ENCODE assay signal across 30 mouse cellular contexts in the genomic region with DNA sequence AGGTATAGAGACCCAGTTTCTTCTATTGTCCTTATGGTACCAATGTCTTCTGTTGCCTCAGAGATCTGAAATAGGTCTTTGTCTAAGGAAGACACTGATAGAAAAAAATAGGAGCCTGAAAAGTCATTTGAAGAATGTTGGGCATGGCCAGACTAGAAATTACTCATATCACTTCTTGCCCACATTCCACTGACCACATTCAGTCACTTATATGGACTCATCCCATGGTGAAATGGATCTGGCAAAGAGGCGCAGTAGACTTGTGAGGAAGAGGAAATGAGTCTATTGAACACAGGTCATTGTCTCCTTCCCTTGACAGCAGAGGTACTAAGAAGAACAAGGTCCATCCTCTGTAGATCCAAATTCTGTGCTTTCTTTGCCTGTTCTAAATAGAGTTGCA.
DNase-seq lines count a peak whose midpoint lies in the region; ATAC-seq and TF ChIP-seq lines count a peak whose summit lies in the region.
"Had no signal": no experiment of that assay in that cellular context is flagged by ENCODE, and none has a peak within 500 bp of the region (broad histone marks: within the 10 kb centered on the region; RNA-seq: fewer than 3 reads in every experiment).

No protein-coding gene starts in this region.

- H3K4me3 ChIP-seq in heart, embryonic 12.5 days: no peak overlapping the region
- no peak overlapping the region for H3K4me3 ChIP-seq in lung, postnatal 0 days (ENCODE audit: low read depth, low read length)
- H3K4me3 ChIP-seq in embryonic fibroblast, embryonic 13.5 days (ENCODE audit: insufficient read depth, low read length): no peak overlapping the region
- H3K4me3 ChIP-seq: embryonic facial prominence, embryonic 15.5 days; forebrain, embryonic 13.5 days; heart, embryonic 10.5 days; kidney, embryonic 15.5 days; limb, embryonic 12.5 days; midbrain, embryonic 15.5 days; neural tube, embryonic 12.5 days had no signal

- TF ChIP-seq POLR2A in embryonic fibroblast, embryonic 13.5 days (IDR thresholded peaks at IDR 0.05; ENCODE audit: low read depth, low read length): no peak

- H3K9ac ChIP-seq in heart, embryonic 12.5 days: no peak overlapping the region
- no peak overlapping the region for H3K9ac ChIP-seq in lung, postnatal 0 days (replicated peaks; ENCODE audit: low read depth)
- H3K9ac ChIP-seq: embryonic facial prominence, embryonic 15.5 days; forebrain, embryonic 13.5 days; kidney, embryonic 15.5 days; limb, embryonic 12.5 days; midbrain, embryonic 15.5 days; neural tube, embryonic 12.5 days had no signal

- 64% methylated on average over 1 of the region's 1 CpGs for WGBS in heart, embryonic 12.5 days
- WGBS in lung, postnatal 0 days: 68% methylated on average over 1 of the region's 1 CpGs

- no peak for ATAC-seq in heart, embryonic 12.5 days (ENCODE audit: insufficient number of reproducible peaks, low FRiP score)
- ATAC-seq in lung, postnatal 0 days: peak; percentile 48
- ATAC-seq: forebrain, embryonic 13.5 days; hindbrain, embryonic 16.5 days; midbrain, embryonic 15.5 days; Patski had no signal

- no peak for TF ChIP-seq CTCF in lung, postnatal 0 days (IDR thresholded peaks at IDR 0.05)
- no peak for TF ChIP-seq CTCF in embryonic fibroblast, embryonic 13.5 days (IDR thresholded peaks at IDR 0.05; ENCODE audit: borderline replicate concordance, insufficient read depth, low read length)

- H3K4me2 ChIP-seq in heart, embryonic 12.5 days: no peak overlapping the region
- no peak overlapping the region for H3K4me2 ChIP-seq in lung, postnatal 0 days (replicated peaks; ENCODE audit: low read depth, low read length)
- H3K4me2 ChIP-seq: embryonic facial prominence, embryonic 15.5 days; forebrain, embryonic 13.5 days; kidney, embryonic 15.5 days; limb, embryonic 12.5 days; liver, embryonic 11.5 days; midbrain, embryonic 15.5 days; neural tube, embryonic 12.5 days had no signal

- peak overlapping the region; percentile 18; the same call in 1 of the 2 replicates for H3K27ac ChIP-seq in heart, embryonic 12.5 days (ENCODE audit: poor library complexity, severe bottlenecking)
- H3K27ac ChIP-seq in lung, postnatal 0 days (ENCODE audit: low read length): no peak overlapping the region
- H3K27ac ChIP-seq in embryonic fibroblast, embryonic 13.5 days (ENCODE audit: insufficient read depth, low read length): peak overlapping the region; percentile 80
- H3K27ac ChIP-seq: embryonic facial prominence, embryonic 15.5 days; forebrain, embryonic 13.5 days; heart, embryonic 10.5 days; kidney, embryonic 15.5 days; limb, embryonic 12.5 days; macrophage; midbrain, embryonic 15.5 days; neural tube, embryonic 12.5 days had no signal

- no peaks in the 10 kb centered on the region for H3K9me3 ChIP-seq in heart, embryonic 12.5 days (replicated peaks)
- no peaks in the 10 kb centered on the region for H3K9me3 ChIP-seq in lung, postnatal 0 days (ENCODE audit: low read length)
- H3K9me3 ChIP-seq: embryonic facial prominence, embryonic 15.5 days; forebrain, embryonic 13.5 days; heart, embryonic 10.5 days; kidney, embryonic 15.5 days; limb, embryonic 12.5 days; midbrain, embryonic 15.5 days; neural tube, embryonic 12.5 days had no signal

- no peaks in the 10 kb centered on the region for H3K36me3 ChIP-seq in heart, embryonic 12.5 days
- no peaks in the 10 kb centered on the region for H3K36me3 ChIP-seq in lung, postnatal 0 days (ENCODE audit: insufficient read depth, low read length)
- H3K36me3 ChIP-seq: embryonic facial prominence, embryonic 15.5 days; heart, embryonic 10.5 days; kidney, embryonic 15.5 days; limb, embryonic 12.5 days; midbrain, embryonic 15.5 days; neural tube, embryonic 12.5 days had no signal

- no peak for DNase-seq in heart, postnatal 4 days
- DNase-seq in lung, postnatal 0 days (ENCODE audit: low spot score): peak; percentile 31
- no peak for DNase-seq in lung, postnatal 4 days
- DNase-seq in right cerebral cortex, postnatal 36 days (ENCODE audit: low spot score in 2 of 2): no peak
- DNase-seq in spleen, postnatal 4 days (ENCODE audit: low spot score in 2 of 2): no peak
- DNase-seq: adrenal gland, postnatal 25 days; B cell, adult 2 months; cerebellum, adult 11-12 months; cerebellum, postnatal 10 days; gastrocnemius, postnatal 10 days; kidney, adult 18-20 months; kidney, postnatal 25 days; right cerebral cortex, adult 18-20 months; right cerebral cortex, postnatal 4 days; thymus, adult 2 months; thymus, postnatal 4 days had no signal

- no peak; the same call in 1 of the 2 replicates for TF ChIP-seq EP300 in lung, postnatal 0 days (IDR thresholded peaks at IDR 0.05)

- 0 out of 2 replicates have a peak, but pooled peaks cover 4% of the 10 kb centered on the region for H3K4me1 ChIP-seq in heart, embryonic 12.5 days (replicated peaks)
- H3K4me1 ChIP-seq in lung, postnatal 0 days (ENCODE audit: insufficient read depth, low read depth, low read length): no peaks in the 10 kb centered on the region
- peaks cover 14% of the 10 kb centered on the region for H3K4me1 ChIP-seq in embryonic fibroblast, embryonic 13.5 days (ENCODE audit: control insufficient read depth, insufficient read depth, low read length)
- H3K4me1 ChIP-seq: heart, embryonic 10.5 days; midbrain, embryonic 15.5 days had no signal

- H3K27me3 ChIP-seq in heart, embryonic 12.5 days (replicated peaks): no peaks in the 10 kb centered on the region
- H3K27me3 ChIP-seq in lung, postnatal 0 days (replicated peaks; ENCODE audit: insufficient read depth, low read length): no peaks in the 10 kb centered on the region
- H3K27me3 ChIP-seq: CH12.LX; embryonic facial prominence, embryonic 15.5 days; forebrain, embryonic 13.5 days; kidney, embryonic 15.5 days; limb, embryonic 12.5 days; midbrain, embryonic 15.5 days; neural tube, embryonic 12.5 days; Patski had no signal
